Mouse (Mus musculus): Measurements from ENCODE around the gene Rcbtb2.

DNA sequence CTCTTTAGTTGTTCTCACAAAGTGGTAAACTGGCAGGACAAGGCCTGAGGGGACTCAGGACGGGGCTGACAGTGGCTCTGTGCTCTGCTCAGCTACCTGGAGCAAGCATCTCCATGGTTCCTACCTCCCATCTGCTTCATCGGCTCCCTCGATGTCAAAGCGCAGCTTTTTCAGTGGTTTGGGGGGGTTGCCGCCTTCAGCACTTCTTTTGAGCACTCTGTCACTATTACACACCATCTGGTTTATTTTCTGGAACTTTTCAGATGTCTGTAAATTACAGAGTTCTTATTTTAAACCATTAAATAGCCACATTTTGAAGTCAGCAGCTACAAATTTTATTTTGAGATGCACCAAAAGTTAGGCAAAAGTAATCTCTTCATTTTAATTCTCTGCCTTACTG lies 76.2 kb downstream of the Rcbtb2 start:
- TF ChIP-seq USF1 (IDR thresholded peaks at IDR 0.05; ENCODE audit: low read depth) = no peak
- no peak for TF ChIP-seq MYOG (IDR thresholded peaks at IDR 0.05; ENCODE audit: control insufficient read depth in 1 of 3, insufficient read depth in 1 of 3, insufficient read length in 2 of 3, low read depth in 2 of 3)
- TF ChIP-seq TCF12 (IDR thresholded peaks at IDR 0.05; ENCODE audit: insufficient read depth, poor library complexity, severe bottlenecking) = no peak
- TF ChIP-seq TCF3 (IDR thresholded peaks at IDR 0.05; ENCODE audit: insufficient read length, low read depth) = no peak
- TF ChIP-seq POLR2A (IDR thresholded peaks at IDR 0.05; ENCODE audit: insufficient read length, low read depth) = no peak
- TF ChIP-seq MYOD1 (IDR thresholded peaks at IDR 0.05; ENCODE audit: control insufficient read depth in 1 of 3, insufficient read length in 2 of 3, low read depth in 2 of 3) = no peak
- TF ChIP-seq MAX (IDR thresholded peaks at IDR 0.05; ENCODE audit: low read depth) = no peak

Measured in myocyte (in vitro differentiated cells).